Mouse (Mus musculus): ENCODE measurements at regions not wholly inside any gene's neighbourhood (a gene's known extent, or its start where the extent isn't known, plus 50 kb on each side); places are given as distances from the start of the nearest gene placed in this dataset.
"Not testable (repeated sequence)": the region's sequence is repeated elsewhere in the genome, so short reads cannot be mapped to it uniquely, and the experiment has no call there.

- TF ChIP-seq POLR2A (IDR thresholded peaks at IDR 0.05; ENCODE audit: borderline replicate concordance, extremely low read depth, insufficient read depth, insufficient read length), result no peak
- Histone ChIP-seq H3K4me1 (ENCODE audit: control insufficient read depth, insufficient read depth, low read length) (peaks cover 34% of the 10 kb centered on the region), H3K36me3 (ENCODE audit: control insufficient read depth, insufficient read depth, low read length) (no peaks in the 10 kb centered on the region), H3K9ac (ENCODE audit: low read depth, low read length, severe bottlenecking) (no peak overlapping the region), H3K4me2 (replicated peaks; ENCODE audit: low read depth, low read length, severe bottlenecking) (no peak overlapping the region), H3K27me3 (ENCODE audit: control insufficient read depth, insufficient read depth, low read length) (no peaks in the 10 kb centered on the region), H3K4me3 (replicated peaks; ENCODE audit: low read length) (no peak overlapping the region), H3K27ac (replicated peaks; ENCODE audit: low read depth, low read length) (peak overlapping the region; percentile 9; the same call in 1 of the 2 replicates), H3K9me3 (ENCODE audit: control insufficient read depth, low read length) (no peaks in the 10 kb centered on the region)
- no peak for DNase-seq (ENCODE audit: low spot score)
- 4% methylated on average over 2 of the region's 2 CpGs for WGBS
- ATAC-seq (ENCODE audit: low FRiP score, low read depth), result peak; percentile 24; the same call in 1 of the 2 replicates
Measured at GRCm38 (mm10) chr16:31546828-31547224, 116.4 kb upstream of the Dlg1 start.

GRCm38 (mm10) chr16:31547391-31547790 lies 115.9 kb upstream of the Dlg1 start:
- DNase-seq (ENCODE audit: low spot score), result peak; percentile 50
- no peak for ATAC-seq (ENCODE audit: low FRiP score, low read depth)

GRCm38 (mm10) chr16:31549975-31550374 lies 113.3 kb upstream of the Dlg1 start:
- Histone ChIP-seq H3K4me3 (replicated peaks; ENCODE audit: low read length) (no peak overlapping the region), H3K27me3 (ENCODE audit: control insufficient read depth, insufficient read depth, low read length) (no peaks in the 10 kb centered on the region), H3K4me2 (replicated peaks; ENCODE audit: low read depth, low read length, severe bottlenecking) (no peak overlapping the region), H3K9me3 (ENCODE audit: control insufficient read depth, low read length) (no peaks in the 10 kb centered on the region), H3K9ac (ENCODE audit: low read depth, low read length, severe bottlenecking) (no peak overlapping the region), H3K4me1 (ENCODE audit: control insufficient read depth, insufficient read depth, low read length) (peaks cover 39% of the 10 kb centered on the region), H3K36me3 (ENCODE audit: control insufficient read depth, insufficient read depth, low read length) (no peaks in the 10 kb centered on the region), H3K27ac (replicated peaks; ENCODE audit: low read depth, low read length) (no peak overlapping the region)
- no peak for TF ChIP-seq POLR2A (IDR thresholded peaks at IDR 0.05; ENCODE audit: borderline replicate concordance, extremely low read depth, insufficient read depth, insufficient read length)
- ATAC-seq (ENCODE audit: low FRiP score, low read depth) (no peak), DNase-seq (ENCODE audit: low spot score) (no peak)
- 81% methylated on average over 5 of the region's 5 CpGs for WGBS

More at GRCm38 (mm10) chr16:31547391-31547790, 115.9 kb upstream of the Dlg1 start:
- no peak overlapping the region for H3K9ac ChIP-seq (ENCODE audit: low read depth, low read length, severe bottlenecking)
- H3K36me3 ChIP-seq (ENCODE audit: control insufficient read depth, insufficient read depth, low read length), result no peaks in the 10 kb centered on the region
- H3K4me3 ChIP-seq (replicated peaks; ENCODE audit: low read length), result no peak overlapping the region
- no peaks in the 10 kb centered on the region for H3K27me3 ChIP-seq (ENCODE audit: control insufficient read depth, insufficient read depth, low read length)
- no peak overlapping the region for H3K4me2 ChIP-seq (replicated peaks; ENCODE audit: low read depth, low read length, severe bottlenecking)
- TF ChIP-seq POLR2A (IDR thresholded peaks at IDR 0.05; ENCODE audit: borderline replicate concordance, extremely low read depth, insufficient read depth, insufficient read length), result no peak
- peaks cover 39% of the 10 kb centered on the region for H3K4me1 ChIP-seq (ENCODE audit: control insufficient read depth, insufficient read depth, low read length)
- H3K27ac ChIP-seq (replicated peaks; ENCODE audit: low read depth, low read length), result peak overlapping the region; percentile 9; the same call in 1 of the 2 replicates
- WGBS, result 29% methylated on average over 10 of the region's 10 CpGs
- H3K9me3 ChIP-seq (ENCODE audit: control insufficient read depth, low read length), result no peaks in the 10 kb centered on the region

- not testable (repeated sequence) for H3K27me3 ChIP-seq (ENCODE audit: control insufficient read depth, insufficient read depth, low read length); H3K9ac ChIP-seq (ENCODE audit: low read depth, low read length, severe bottlenecking); H3K9me3 ChIP-seq (ENCODE audit: control insufficient read depth, low read length); H3K27ac ChIP-seq (replicated peaks; ENCODE audit: low read depth, low read length); H3K36me3 ChIP-seq (ENCODE audit: control insufficient read depth, insufficient read depth, low read length); H3K4me2 ChIP-seq (replicated peaks; ENCODE audit: low read depth, low read length, severe bottlenecking); ATAC-seq (ENCODE audit: low FRiP score, low read depth); H3K4me3 ChIP-seq (replicated peaks; ENCODE audit: low read length); DNase-seq (ENCODE audit: low spot score)
- 85% methylated on average over 2 of the region's 2 CpGs for WGBS
- H3K4me1 ChIP-seq (ENCODE audit: control insufficient read depth, insufficient read depth, low read length), result peaks cover 34% of the 10 kb centered on the region
Measured at GRCm38 (mm10) chr16:31550539-31550938, 112.7 kb upstream of the Dlg1 start.

GRCm38 (mm10) chr16:31551416-31552151 lies 111.7 kb upstream of the Dlg1 start:
- no peak overlapping the region for H3K9ac ChIP-seq (ENCODE audit: low read depth, low read length, severe bottlenecking)
- no peak for TF ChIP-seq POLR2A (IDR thresholded peaks at IDR 0.05; ENCODE audit: borderline replicate concordance, extremely low read depth, insufficient read depth, insufficient read length)
- H3K27ac ChIP-seq (replicated peaks; ENCODE audit: low read depth, low read length), result peak overlapping the region; percentile 43; the same call in 1 of the 2 replicates
- peaks cover 24% of the 10 kb centered on the region for H3K4me1 ChIP-seq (ENCODE audit: control insufficient read depth, insufficient read depth, low read length)
- no peak overlapping the region for H3K4me3 ChIP-seq (replicated peaks; ENCODE audit: low read length)
- peak; percentile 66; the same call in 1 of the 2 replicates for ATAC-seq (ENCODE audit: low FRiP score, low read depth)
- no peaks in the 10 kb centered on the region for H3K36me3 ChIP-seq (ENCODE audit: control insufficient read depth, insufficient read depth, low read length)
- 14% methylated on average over 11 of the region's 11 CpGs for WGBS
- DNase-seq (ENCODE audit: low spot score), result peak; percentile 45
- no peaks in the 10 kb centered on the region for H3K27me3 ChIP-seq (ENCODE audit: control insufficient read depth, insufficient read depth, low read length)
- no peak overlapping the region for H3K4me2 ChIP-seq (replicated peaks; ENCODE audit: low read depth, low read length, severe bottlenecking)
- H3K9me3 ChIP-seq (ENCODE audit: control insufficient read depth, low read length), result no peaks in the 10 kb centered on the region
